Mouse (Mus musculus) ovary, postnatal 14 days (tissue): ENCODE measurements around the gene Vps45.
"Not testable (repeated sequence)": the region's sequence is repeated elsewhere in the genome, so short reads cannot be mapped to it uniquely, and the experiment has no call there.

Source experiments
- DNase-seq: peaks from one replicate; pipeline ENCODE4 v3.0.0; 2022; ENCODE audit warnings: low spot score

Gene Vps45

GRCm38 (mm10) chr3:95972251-95972872 lies 85.9 kb downstream of the Vps45 start:
- DNase-seq = no peak

GRCm38 (mm10) chr3:95970661-95971060 lies 87.6 kb downstream of the Vps45 start:
- not testable (repeated sequence) for DNase-seq

DNA sequence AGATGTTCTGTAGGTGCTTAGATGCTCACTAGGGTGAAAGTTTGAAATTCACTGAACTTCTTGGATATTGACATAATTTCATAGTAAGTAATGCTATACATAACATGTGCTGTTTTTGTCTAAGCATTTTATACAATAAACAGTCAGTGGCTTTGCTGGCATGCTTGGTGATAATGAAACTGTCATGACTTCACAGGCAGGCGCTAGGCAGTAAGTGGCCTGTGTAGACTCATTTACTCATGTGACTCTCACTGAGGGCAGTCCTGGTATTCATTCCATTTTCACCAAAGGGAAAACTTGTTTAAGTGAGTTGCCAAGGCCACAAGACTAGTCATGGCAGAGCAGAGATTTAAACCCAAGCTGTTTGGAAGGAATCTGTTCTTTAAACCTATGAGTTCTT lies 89.0 kb downstream of the Vps45 start:
- DNase-seq = no peak

DNA sequence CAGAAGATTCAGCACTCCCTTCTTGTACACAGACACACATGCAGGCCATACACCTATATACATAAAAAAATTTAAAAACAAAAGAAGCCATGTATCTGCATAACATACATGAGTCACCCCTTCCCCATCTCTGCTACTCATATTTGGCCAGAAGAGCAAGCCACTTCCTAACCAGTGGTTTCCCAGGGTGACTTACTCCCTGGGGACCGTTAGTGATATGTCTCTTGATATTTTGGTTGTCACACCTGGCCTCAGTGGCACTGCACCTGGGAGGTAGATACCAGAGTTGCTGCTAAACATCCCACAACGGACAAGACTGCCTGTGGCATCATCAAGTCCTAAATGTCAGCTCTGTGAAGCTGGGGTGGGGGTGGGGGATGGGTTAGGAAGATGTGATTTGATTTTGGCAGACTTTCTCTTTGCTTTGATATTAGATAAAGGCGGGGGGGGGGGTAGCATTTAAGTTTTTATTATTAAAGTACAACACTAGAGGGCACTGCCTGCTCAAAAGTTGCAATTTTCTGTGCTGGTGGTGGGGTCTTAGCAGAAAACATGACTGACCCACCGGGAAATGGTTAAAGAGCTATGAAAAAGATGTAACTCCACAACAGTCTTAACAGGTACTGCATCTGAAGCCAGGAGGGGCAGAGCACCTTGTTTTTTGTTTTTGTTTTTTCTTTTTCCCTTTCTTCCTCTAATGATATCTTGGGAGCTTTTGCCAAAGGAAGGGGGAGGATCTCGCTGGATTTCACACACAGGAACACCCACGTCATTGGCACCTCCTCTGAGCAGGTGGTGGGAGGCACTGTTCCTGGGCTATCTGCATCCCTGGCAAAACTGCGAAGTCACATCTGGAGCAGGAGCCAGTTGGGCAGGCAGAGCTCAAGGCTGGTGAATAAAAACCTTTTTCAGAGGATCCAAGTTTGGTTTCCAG lies 92.5 kb downstream of the Vps45 start:
- DNase-seq = no peak

DNA sequence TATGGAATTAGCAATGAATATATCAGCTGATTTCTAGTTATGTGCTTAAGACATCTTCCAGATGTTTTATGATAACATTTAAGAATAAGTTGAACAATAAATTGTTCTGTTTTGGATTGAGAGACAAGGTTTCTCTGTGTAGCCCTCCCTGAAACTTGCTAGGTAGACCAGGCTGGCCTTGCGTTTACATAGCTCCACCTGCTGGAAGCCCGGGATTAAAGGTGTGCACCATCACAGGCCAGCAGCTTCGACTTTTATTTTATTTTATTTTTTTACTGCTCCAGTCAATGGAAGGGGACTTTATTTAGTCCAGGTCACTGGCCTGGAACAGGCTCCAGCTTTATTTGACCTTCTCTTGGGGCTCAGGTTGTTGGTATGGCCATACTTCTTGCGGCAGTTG lies 94.6 kb downstream of the Vps45 start:
- DNase-seq = no peak

GRCm38 (mm10) chr3:95963230-95963629 lies 95.0 kb downstream of the Vps45 start:
- no peak for DNase-seq

DNA sequence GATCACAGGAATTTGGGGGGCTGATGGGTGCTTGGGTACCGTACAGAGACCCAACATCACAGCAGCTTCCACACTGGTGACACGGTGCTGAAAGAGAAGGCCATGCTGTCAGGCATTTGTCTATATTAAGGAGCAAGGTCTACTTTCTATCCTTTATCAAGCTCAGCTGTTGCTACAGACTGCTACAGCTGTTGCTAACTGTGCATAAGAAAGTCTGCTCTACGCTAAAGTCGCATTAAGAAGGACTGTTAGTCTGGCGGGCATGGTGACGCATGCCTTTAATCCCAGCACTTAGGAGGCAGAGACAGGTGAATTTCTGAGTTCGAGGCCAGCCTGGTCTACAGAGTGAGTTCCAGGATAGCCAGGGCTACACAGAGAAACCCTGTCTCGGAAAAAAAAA lies 96.1 kb downstream of the Vps45 start:
- DNase-seq = not testable (repeated sequence)

- no peak for DNase-seq
These were observed 98.5 kb downstream of the Vps45 start for GRCm38 (mm10) chr3:95959807-95960206.

DNA sequence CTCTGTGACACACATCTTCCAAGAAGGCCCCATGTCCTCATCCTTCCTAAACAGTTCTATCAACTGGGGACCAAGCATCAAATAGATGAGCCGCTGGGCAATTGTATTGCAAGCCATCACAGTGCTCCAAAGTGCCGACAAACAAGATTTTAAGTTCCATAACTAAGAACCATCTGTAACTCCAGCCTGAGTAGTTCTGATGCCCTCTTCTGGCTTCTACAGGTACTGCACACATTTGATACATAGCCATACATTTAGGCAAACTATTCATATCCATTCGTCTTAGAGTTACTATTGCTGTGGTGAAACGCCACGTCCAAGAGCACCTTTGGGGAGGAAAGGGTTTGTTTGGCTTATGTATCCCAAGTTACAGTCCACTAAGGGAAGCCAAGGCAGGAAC lies 99.2 kb downstream of the Vps45 start:
- DNase-seq = no peak

GRCm38 (mm10) chr3:95957359-95958148 lies 100.7 kb downstream of the Vps45 start:
- no peak for DNase-seq

- DNase-seq = no peak
These were observed 102.9 kb downstream of the Vps45 start for GRCm38 (mm10) chr3:95955318-95955717.

DNA sequence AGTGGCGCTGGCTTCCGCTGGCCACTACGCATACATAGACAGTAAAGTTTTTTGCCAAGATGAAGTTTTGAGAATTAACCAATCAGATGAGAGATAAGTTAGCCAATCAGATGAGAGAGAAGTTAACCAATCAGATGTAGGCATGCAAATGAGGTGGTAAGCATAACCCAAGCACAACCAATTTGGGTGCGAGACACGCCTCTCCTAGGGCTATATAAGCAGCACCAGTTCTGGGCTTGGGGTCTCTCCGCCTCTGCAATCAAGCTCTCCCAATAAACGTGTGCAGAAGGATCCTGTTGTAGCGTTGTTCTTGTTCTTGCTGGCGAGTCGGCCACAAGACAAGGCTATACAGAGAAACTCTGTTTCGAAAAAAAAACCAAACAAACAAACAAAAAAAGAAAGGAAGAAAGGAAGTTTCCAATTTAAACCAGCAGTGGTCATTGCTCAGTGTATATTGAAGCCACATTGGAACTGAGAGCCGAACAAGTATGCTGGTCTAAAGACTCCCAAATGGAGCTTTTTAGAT lies 103.6 kb downstream of the Vps45 start:
- not testable (repeated sequence) for DNase-seq

GRCm38 (mm10) chr3:95953522-95953921 lies 104.7 kb downstream of the Vps45 start:
- DNase-seq = no peak

DNA sequence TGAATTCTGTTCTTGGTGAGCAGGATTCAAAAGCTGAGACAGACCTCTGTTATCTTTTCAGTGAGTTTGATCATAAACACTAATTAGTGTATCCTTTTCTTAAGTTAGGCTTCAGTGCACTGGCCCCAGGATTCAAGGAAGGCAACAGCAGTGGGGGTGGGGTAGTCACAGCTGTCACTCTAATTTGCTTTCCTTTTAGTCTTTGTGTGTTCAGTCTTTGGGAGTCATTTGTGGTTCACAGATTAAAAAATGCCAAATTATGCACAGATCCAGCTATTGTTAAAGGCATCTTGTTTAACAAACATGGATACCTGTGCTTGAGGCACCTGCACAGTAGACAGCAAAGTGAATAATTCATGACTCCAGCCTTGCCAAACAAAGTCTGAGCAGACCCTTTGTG lies 105.2 kb downstream of the Vps45 start:
- no peak for DNase-seq

- DNase-seq = not testable (repeated sequence)
These were observed 106.7 kb downstream of the Vps45 start for GRCm38 (mm10) chr3:95951566-95951965.

GRCm38 (mm10) chr3:95950763-95951551 lies 107.3 kb downstream of the Vps45 start:
- DNase-seq = peak; percentile 77
